Mouse (Mus musculus) right cerebral cortex, postnatal 4 days (tissue): Measurements from ENCODE around the gene Kcnj15.

Source experiments
- DNase-seq: peaks from one replicate; pipeline ENCODE4 v3.0.0-alpha.2; 2022

Gene Kcnj15

DNA sequence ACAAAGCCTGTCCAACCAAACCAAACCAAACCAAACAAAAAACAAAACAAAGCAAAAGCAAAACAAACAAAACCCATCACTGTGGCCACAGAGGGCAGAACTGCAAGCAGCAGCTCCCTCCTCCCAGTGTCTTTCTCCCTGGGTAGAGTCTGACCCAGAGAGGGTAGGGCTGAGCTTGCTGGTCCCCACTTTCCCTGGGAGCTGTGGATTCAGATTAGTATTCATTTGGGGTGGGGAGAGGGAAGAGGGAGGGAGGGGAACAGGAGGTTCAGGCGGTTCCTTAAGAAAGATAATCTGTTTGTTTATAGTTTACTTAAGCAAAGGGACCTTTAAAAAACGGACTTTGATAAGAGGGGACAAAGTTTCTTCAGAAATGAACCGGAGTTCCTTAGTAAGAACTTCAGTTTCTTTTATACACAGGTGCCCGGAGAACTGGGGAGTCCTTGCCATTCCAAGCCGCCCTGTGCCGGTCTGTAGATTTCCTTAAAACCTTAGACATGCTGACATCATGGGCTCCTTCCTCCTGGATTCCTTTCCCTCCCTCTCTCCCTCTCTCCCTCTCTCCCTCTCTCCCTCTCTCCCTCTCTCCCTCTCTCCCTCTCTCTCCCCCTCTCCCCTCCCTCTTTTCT, at the start of gene Kcnj15:
Gene Kcnj15 (plus strand): TSS at position 293 of the 629 bp plus-strand sequence.
- DNase-seq, result no peak

DNA sequence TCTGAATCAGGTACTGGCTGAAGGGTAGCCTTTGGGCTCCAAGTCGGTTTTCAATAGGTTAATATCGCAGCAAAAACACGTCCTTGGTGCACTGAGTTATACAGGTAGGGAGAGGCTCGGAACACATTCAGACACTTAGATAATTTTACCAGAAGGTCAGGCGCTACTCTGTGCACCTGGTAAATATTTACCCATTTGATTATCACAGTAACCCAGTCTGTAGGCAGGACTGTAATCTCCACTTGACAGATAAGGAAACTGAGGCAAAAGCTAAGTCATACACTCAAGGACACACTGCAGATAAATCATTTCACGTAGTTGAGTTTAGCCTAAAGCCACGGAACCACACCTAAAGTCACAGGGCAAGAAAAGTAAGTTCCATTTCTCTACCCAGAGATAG, 49.1 kb upstream of the Kcnj15 start:
- DNase-seq, result no peak

- DNase-seq, result no peak
Observed at GRCm38 (mm10) chr16:95209011-95209466, 48.3 kb upstream of the Kcnj15 start.

- DNase-seq, result no peak
Observed at GRCm38 (mm10) chr16:95214251-95215197, 42.8 kb upstream of the Kcnj15 start.

DNA sequence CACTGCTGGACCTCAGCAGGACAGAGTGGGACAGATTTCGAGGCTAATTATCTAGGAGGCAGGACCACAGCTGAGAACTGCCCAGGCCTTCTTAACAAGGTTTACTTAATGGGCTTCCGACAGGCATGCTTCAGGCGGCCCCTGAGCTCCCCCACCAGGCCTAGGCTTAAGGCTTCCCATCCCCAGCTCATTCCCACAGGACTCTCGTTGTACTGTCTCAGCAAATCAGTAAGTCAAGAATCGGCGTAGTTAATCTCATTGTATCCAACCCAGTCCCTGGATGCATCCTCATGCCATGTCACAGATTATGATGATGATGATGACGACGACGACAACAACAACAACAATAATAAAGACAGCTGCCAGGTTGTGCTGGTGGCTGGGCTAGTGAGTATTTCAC, 41.6 kb upstream of the Kcnj15 start:
- no peak for DNase-seq

- DNase-seq, result no peak
Observed at GRCm38 (mm10) chr16:95216346-95216745, 41.0 kb upstream of the Kcnj15 start.

- DNase-seq, result no peak
Observed at GRCm38 (mm10) chr16:95216824-95217223, 40.5 kb upstream of the Kcnj15 start.

DNA sequence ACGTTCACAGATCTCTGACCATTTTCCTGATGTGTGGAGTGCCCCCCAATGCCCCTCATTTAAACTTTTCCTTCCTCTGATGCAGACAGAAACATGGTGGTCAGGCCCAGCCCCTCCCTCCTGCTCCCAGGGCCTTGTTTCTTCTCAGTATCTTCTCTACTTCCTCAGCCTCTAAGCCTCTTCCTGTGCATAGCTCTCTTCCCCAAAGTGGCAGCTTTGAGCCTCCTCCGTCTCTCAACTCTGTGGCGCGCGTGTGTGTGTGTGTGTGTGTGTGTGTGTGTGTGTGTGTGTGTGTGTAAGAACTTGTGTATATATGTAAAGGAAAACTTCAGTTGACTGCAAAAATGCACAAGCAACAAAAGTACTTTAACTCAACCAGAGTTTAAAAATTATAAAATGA, 38.6 kb upstream of the Kcnj15 start:
- DNase-seq, result no peak

GRCm38 (mm10) chr16:95219459-95219858, 37.9 kb upstream of the Kcnj15 start:
- no peak for DNase-seq

DNA sequence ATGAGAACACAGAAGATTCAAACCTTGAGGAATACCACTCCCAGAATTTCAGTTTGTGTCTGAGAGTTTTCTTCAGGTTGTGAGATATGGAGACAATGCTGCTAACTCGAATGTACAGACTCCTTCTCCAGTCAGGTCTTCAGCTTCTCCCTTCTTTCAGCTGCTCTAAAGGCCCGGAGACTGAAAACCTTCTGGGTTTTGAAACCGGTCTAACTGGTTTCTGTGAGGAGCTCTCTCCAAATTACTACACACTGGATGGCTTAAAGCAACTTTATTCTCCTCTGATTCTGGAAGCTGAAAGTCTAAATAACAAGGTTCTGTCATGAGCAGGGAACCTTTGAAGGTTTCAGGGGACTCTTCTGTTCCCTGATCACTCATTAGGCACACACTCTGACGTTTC, 36.3 kb upstream of the Kcnj15 start:
- no peak for DNase-seq

DNA sequence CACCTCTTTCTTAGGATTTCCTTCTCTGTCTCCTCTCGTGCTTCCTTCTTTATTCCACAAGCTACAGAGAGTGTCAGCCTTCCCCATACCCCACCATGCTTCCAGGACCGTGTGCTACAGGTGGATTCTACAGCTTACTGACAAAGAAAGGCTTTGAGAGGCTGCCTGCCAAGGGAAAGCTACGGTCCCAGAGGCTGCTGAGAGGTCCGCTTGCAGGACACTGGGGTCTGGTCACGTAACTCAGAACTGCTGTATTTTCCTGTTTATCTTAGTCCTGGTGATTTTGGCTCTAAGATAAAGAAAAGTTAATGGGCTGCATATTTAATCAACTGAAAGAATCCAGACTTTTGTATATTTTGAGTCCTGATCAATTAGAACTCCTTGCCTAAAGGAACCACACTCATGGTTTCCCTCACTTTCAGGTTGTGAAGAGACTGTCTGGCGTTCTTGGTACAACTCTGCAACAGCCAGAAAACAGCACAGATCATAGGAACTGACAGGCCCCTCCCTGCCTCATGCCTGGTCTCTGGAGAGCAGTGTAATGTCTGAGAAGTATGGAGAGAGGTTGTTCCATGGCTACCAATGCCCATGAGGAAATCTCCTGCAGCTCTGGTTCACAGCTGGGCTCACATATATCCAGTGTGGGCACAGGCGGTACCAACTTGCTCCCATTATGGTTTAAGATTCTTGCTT, 35.2 kb upstream of the Kcnj15 start:
- DNase-seq, result no peak

DNA sequence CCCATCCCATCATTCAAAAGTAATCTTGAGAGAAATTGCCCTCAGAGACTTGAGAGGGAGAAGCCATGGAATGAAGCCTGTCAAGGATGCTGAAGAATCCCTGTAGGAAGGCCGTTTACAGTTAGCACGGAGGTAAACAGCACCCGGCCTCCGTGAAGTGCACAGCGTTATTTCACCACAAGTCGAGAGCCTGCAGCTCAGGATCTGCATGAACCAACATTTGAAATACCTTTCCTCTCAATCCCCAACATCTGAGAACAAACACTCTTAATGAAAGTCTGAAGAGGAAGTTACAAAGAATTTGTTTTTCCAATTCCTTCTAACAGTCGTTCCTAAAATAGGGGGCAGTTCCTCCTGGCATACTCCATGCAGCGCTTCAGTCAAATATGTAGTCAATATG, 33.9 kb upstream of the Kcnj15 start:
- DNase-seq, result no peak

GRCm38 (mm10) chr16:95225285-95225684, 32.1 kb upstream of the Kcnj15 start:
- DNase-seq, result no peak

- no peak for DNase-seq
Observed at GRCm38 (mm10) chr16:95231768-95232167, 25.6 kb upstream of the Kcnj15 start.

GRCm38 (mm10) chr16:95234891-95235548, 22.3 kb upstream of the Kcnj15 start:
- no peak for DNase-seq

- DNase-seq, result no peak
Observed at GRCm38 (mm10) chr16:95239209-95239925, 18.0 kb upstream of the Kcnj15 start.

DNA sequence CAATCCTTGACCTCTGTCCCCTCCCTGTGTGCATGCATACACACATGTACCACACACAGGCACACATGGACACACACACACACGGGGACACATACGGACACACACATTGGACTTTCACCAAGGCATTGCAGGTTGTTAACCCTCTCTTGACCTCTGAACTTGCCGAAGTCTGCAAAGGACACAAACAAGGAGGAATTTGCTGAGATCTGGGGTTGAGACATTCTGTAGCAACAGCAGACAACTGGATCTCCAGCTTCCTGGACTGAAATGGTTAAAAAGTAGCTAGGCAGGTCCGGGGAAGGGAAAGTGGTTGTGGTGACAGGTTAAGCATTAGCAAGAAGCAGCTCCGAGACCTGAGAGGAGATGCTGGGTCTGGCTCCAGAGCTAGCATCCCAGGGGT, 16.7 kb upstream of the Kcnj15 start:
- DNase-seq, result no peak

GRCm38 (mm10) chr16:95241581-95241980, 15.8 kb upstream of the Kcnj15 start:
- peak; percentile 14 for DNase-seq

DNA sequence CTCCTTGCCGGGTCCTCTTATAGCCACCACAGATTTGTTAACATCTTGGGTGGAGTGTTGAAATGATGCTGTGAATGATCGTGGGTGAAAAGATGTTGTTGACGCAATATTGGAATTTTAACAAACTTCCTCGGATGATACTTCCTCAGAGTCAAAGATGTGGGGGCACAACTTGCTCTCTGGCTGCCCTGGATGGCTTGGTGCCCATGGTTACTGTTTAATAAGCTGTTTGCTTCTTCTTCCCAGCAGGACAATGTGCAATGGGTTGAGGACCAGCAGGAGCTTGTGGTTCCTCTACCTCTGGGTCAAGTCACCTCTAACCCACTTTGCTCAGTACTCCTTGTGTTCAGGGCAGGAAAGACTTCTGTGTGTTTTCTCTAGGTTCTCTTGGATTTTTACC, 15.2 kb upstream of the Kcnj15 start:
- no peak for DNase-seq

- DNase-seq, result no peak
Observed at GRCm38 (mm10) chr16:95243401-95243800, 14.0 kb upstream of the Kcnj15 start.

GRCm38 (mm10) chr16:95244626-95245303, 12.6 kb upstream of the Kcnj15 start:
- DNase-seq, result no peak

- no peak for DNase-seq
Observed at GRCm38 (mm10) chr16:95245499-95245898, 11.9 kb upstream of the Kcnj15 start.
